Mouse (Mus musculus) small intestine, adult 2 months (tissue): ENCODE data around the gene Pbx2. TPM values are rescaled to one million over a fixed set of nuclear protein-coding genes. Genes with fewer than 3 reads are reported as not detected.
A peak's percentile ranks its signal among the peaks of the same experiment; 100 is the strongest.

Source experiments
- H3K27ac ChIP-seq: fragments of 200-500 bp; 2 replicates; pipeline ENCODE4 v1.5.1; 2012; ENCODE audit warnings: low read depth, low read length, control low read depth, inconsistent platforms; ENCODE audit not compliant: insufficient read depth
- H3K27me3 ChIP-seq: fragments of 200-500 bp; 2 replicates; pipeline ENCODE4 v1.6.1; 2012; ENCODE audit warnings: mild to moderate bottlenecking, moderate library complexity, low read length, inconsistent platforms; ENCODE audit not compliant: control insufficient read depth, insufficient read depth
- H3K36me3 ChIP-seq: fragments of 200-500 bp; 2 replicates; pipeline ENCODE4 v1.6.1; 2012; ENCODE audit warnings: mild to moderate bottlenecking, low read length, control low read depth, inconsistent platforms; ENCODE audit not compliant: control insufficient read depth, insufficient read depth
- H3K4me1 ChIP-seq: fragments of 200-500 bp; 2 replicates; pipeline ENCODE4 v1.6.1; 2012; ENCODE audit warnings: low read length, inconsistent platforms, mixed read lengths; ENCODE audit not compliant: control insufficient read depth, insufficient read depth, insufficient read length
- H3K4me3 ChIP-seq: fragments of 200-500 bp; 2 replicates; pipeline ENCODE4 v1.5.1; 2012; ENCODE audit warnings: low read depth, mild to moderate bottlenecking, control low read depth, inconsistent platforms, low read length, moderate library complexity
- CTCF ChIP-seq: fragments of 200-500 bp; IDR thresholded peaks from 2 replicates; pipeline ENCODE4 v1.5.1; 2012; ENCODE audit warnings: low read depth, mild to moderate bottlenecking, control low read depth, inconsistent platforms, low read length, moderate library complexity, mixed read lengths; ENCODE audit not compliant: insufficient replicate concordance, insufficient read length; ENCODE audit errors: extremely low read depth
- POLR2A ChIP-seq: fragments of 200-500 bp; IDR thresholded peaks from 2 replicates; pipeline ENCODE4 v1.6.1; 2012; ENCODE audit warnings: low read depth, mild to moderate bottlenecking, control low read depth, inconsistent platforms, low read length, moderate library complexity
- WGBS: fragments of 180-500 bp; shearing (Covaris S2); methylation state at CpG from one replicate; pipeline ENCODE4 v1.1.7; 2018; 5-methylcytosine and 5-hydroxymethylcytosine counted together
- polyA plus RNA-seq: library from polyadenylated mRNA; depleted of rRNA; stranded (reverse); fragments of >200 nt; gene quantifications from 2 replicates; pipeline ENCODE4 v1.2.3, GENCODE M21; 2012

Gene Pbx2
- polyA plus RNA-seq, 1 experiment = 32.2 TPM

- no peak overlapping the region for H3K4me3 ChIP-seq
- no peak for TF ChIP-seq POLR2A
- no peak for TF ChIP-seq CTCF
- H3K27me3 ChIP-seq = no peaks in the 10 kb centered on the region
- peaks cover 28% of the 10 kb centered on the region for H3K4me1 ChIP-seq
- peaks cover 22% of the 10 kb centered on the region for H3K36me3 ChIP-seq
- H3K27ac ChIP-seq = peak overlapping the region; percentile 14
- 30% methylated on average over 7 of the region's 7 CpGs for WGBS
These were observed 16.9 kb downstream of the Pbx2 start for GRCm38 (mm10) chr17:34607997-34608396.

GRCm38 (mm10) chr17:34611050-34611449 lies 20.0 kb downstream of the Pbx2 start:
- peaks cover 30% of the 10 kb centered on the region for H3K36me3 ChIP-seq
- H3K27ac ChIP-seq = no peak overlapping the region
- H3K4me1 ChIP-seq = peaks cover 20% of the 10 kb centered on the region
- H3K4me3 ChIP-seq = no peak overlapping the region
- TF ChIP-seq POLR2A (no peak), CTCF (no peak)
- H3K27me3 ChIP-seq = no peaks in the 10 kb centered on the region
- WGBS = 91% methylated on average over 8 of the region's 8 CpGs

- Histone ChIP-seq H3K36me3 (peaks cover 38% of the 10 kb centered on the region), H3K27me3 (no peaks in the 10 kb centered on the region), H3K4me3 (no peak overlapping the region), H3K27ac (no peak overlapping the region), H3K4me1 (peaks cover 7% of the 10 kb centered on the region)
- TF ChIP-seq POLR2A = no peak
- no peak for TF ChIP-seq CTCF
- WGBS = 81% methylated on average over 11 of the region's 11 CpGs
These were observed 22.1 kb downstream of the Pbx2 start for GRCm38 (mm10) chr17:34613054-34613645.

GRCm38 (mm10) chr17:34613830-34614229 lies 22.8 kb downstream of the Pbx2 start:
- Histone ChIP-seq H3K27ac (no peak overlapping the region), H3K4me1 (peaks cover under 1% of the 10 kb centered on the region; the same call in 1 of the 2 replicates), H3K27me3 (no peaks in the 10 kb centered on the region), H3K4me3 (no peak overlapping the region), H3K36me3 (peaks cover 38% of the 10 kb centered on the region)
- WGBS = 88% methylated on average over 10 of the region's 10 CpGs
- no peak for TF ChIP-seq CTCF
- TF ChIP-seq POLR2A = no peak

- WGBS = 83% methylated on average over 6 of the region's 6 CpGs
- TF ChIP-seq CTCF = no peak
- TF ChIP-seq POLR2A = no peak
- Histone ChIP-seq H3K4me3 (no peak within 1 kb of the TSS), H3K36me3 (peaks cover 34% of the 10 kb centered on the region), H3K27me3 (no peaks in the 10 kb centered on the region), H3K27ac (no peak within 1 kb of the TSS), H3K4me1 (peaks cover 2% of the 10 kb centered on the region; the same call in 1 of the 2 replicates)
These were observed 24.8 kb downstream of the Pbx2 start, which contains the start of gene Egfl8 for GRCm38 (mm10) chr17:34615871-34616270. Gene Egfl8, minus strand, starts transcription at chr17:34615971.

- Histone ChIP-seq H3K4me3 (no peak overlapping the region), H3K27me3 (no peaks in the 10 kb centered on the region), H3K27ac (no peak overlapping the region), H3K36me3 (peaks cover 21% of the 10 kb centered on the region), H3K4me1 (peaks cover 2% of the 10 kb centered on the region; the same call in 1 of the 2 replicates)
- TF ChIP-seq POLR2A (no peak), CTCF (peak; percentile 48; the same call in 1 of the 2 replicates)
- WGBS = 6% methylated on average over 6 of the region's 6 CpGs
These were observed 27.9 kb downstream of the Pbx2 start for GRCm38 (mm10) chr17:34618999-34619398.

- 0 out of 2 replicates have a peak overlapping the region, but pooled peaks have one; percentile 43 for H3K27ac ChIP-seq
- no peaks in the 10 kb centered on the region for H3K27me3 ChIP-seq
- H3K36me3 ChIP-seq = peaks cover 20% of the 10 kb centered on the region
- 26% methylated on average over 8 of the region's 8 CpGs for WGBS
- TF ChIP-seq POLR2A (no peak), CTCF (no peak)
- no peak overlapping the region for H3K4me3 ChIP-seq
- peaks cover 2% of the 10 kb centered on the region; the same call in 1 of the 2 replicates for H3K4me1 ChIP-seq
These were observed 29.9 kb downstream of the Pbx2 start for GRCm38 (mm10) chr17:34621006-34621405.
